Mouse (Mus musculus) small intestine, adult 2 months (tissue): ENCODE data around the gene Scml4. TPM values are rescaled to one million over a fixed set of nuclear protein-coding genes. Genes with fewer than 3 reads are reported as not detected.

ENCODE experiments used
- H3K27ac ChIP-seq: fragments of 200-500 bp; 2 replicates; pipeline ENCODE4 v1.5.1; 2012; ENCODE audit warnings: low read depth, low read length, control low read depth, inconsistent platforms; ENCODE audit not compliant: insufficient read depth
- H3K27me3 ChIP-seq: fragments of 200-500 bp; 2 replicates; pipeline ENCODE4 v1.6.1; 2012; ENCODE audit warnings: mild to moderate bottlenecking, moderate library complexity, low read length, inconsistent platforms; ENCODE audit not compliant: control insufficient read depth, insufficient read depth
- H3K36me3 ChIP-seq: fragments of 200-500 bp; 2 replicates; pipeline ENCODE4 v1.6.1; 2012; ENCODE audit warnings: mild to moderate bottlenecking, low read length, control low read depth, inconsistent platforms; ENCODE audit not compliant: control insufficient read depth, insufficient read depth
- H3K4me1 ChIP-seq: fragments of 200-500 bp; 2 replicates; pipeline ENCODE4 v1.6.1; 2012; ENCODE audit warnings: low read length, inconsistent platforms, mixed read lengths; ENCODE audit not compliant: control insufficient read depth, insufficient read depth, insufficient read length
- H3K4me3 ChIP-seq: fragments of 200-500 bp; 2 replicates; pipeline ENCODE4 v1.5.1; 2012; ENCODE audit warnings: low read depth, mild to moderate bottlenecking, control low read depth, inconsistent platforms, low read length, moderate library complexity
- CTCF ChIP-seq: fragments of 200-500 bp; IDR thresholded peaks from 2 replicates; pipeline ENCODE4 v1.5.1; 2012; ENCODE audit warnings: low read depth, mild to moderate bottlenecking, control low read depth, inconsistent platforms, low read length, moderate library complexity, mixed read lengths; ENCODE audit not compliant: insufficient replicate concordance, insufficient read length; ENCODE audit errors: extremely low read depth
- POLR2A ChIP-seq: fragments of 200-500 bp; IDR thresholded peaks from 2 replicates; pipeline ENCODE4 v1.6.1; 2012; ENCODE audit warnings: low read depth, mild to moderate bottlenecking, control low read depth, inconsistent platforms, low read length, moderate library complexity
- WGBS: fragments of 180-500 bp; shearing (Covaris S2); methylation state at CpG from one replicate; pipeline ENCODE4 v1.1.7; 2018; 5-methylcytosine and 5-hydroxymethylcytosine counted together
- polyA plus RNA-seq: library from polyadenylated mRNA; depleted of rRNA; stranded (reverse); fragments of >200 nt; gene quantifications from 2 replicates; pipeline ENCODE4 v1.2.3, GENCODE M21; 2012

Scml4 gene
- polyA plus RNA-seq, 1 experiment, result 12.1 TPM

DNA sequence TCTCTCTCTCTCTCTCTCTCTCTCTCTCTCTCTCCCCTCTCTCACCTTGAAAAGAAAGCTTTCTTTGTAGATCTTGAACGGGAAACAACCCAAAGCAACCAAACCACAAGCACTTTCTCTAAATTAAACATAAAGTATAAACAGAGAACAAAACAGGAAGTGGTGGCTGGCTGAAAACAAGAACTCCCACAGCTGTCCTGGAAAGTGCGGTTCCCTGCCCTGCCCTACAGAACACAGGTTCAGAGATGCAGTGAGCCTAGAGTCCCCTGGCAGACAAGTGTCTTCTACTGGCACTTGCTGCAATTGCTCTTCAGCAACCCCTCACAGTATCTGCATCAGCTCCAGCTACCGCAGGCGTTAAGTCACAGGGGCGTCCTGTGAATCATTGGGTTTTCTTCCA is 37.5 kb downstream of the Scml4 start:
- Histone ChIP-seq H3K27me3 (no peaks in the 10 kb centered on the region), H3K36me3 (no peaks in the 10 kb centered on the region), H3K27ac (0 out of 2 replicates have a peak overlapping the region, but pooled peaks have one; percentile 7), H3K4me3 (no peak overlapping the region; the same call in 1 of the 2 replicates), H3K4me1 (peaks cover 22% of the 10 kb centered on the region; the same call in 1 of the 2 replicates)
- TF ChIP-seq POLR2A (no peak), CTCF (no peak)
- 52% methylated on average over 5 of the region's 5 CpGs for WGBS

DNA sequence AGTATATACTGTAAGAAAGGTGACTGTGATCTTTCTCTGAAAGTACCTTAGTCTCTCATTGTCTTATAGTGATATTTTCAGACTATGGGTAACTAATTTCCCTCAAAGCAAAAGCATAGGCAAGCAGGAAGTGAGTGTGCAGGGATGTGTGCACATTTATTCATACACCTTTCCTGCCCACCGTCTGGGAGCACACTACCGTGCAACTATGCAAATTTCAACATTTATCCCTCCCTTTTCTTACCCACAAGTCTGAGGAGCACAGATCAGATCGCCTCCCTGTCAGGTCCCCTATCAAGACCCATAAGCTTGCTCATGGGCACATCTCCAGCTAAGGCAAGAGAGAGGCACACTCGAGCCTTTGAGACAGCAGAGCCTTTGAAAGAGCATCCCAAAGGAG is 41.2 kb downstream of the Scml4 start:
- 73% methylated on average over 4 of the region's 4 CpGs for WGBS
- H3K4me3 ChIP-seq, result no peak overlapping the region
- no peaks in the 10 kb centered on the region for H3K27me3 ChIP-seq
- no peaks in the 10 kb centered on the region for H3K36me3 ChIP-seq
- TF ChIP-seq POLR2A (no peak), CTCF (no peak)
- peaks cover 7% of the 10 kb centered on the region; the same call in 1 of the 2 replicates for H3K4me1 ChIP-seq
- no peak overlapping the region for H3K27ac ChIP-seq

DNA sequence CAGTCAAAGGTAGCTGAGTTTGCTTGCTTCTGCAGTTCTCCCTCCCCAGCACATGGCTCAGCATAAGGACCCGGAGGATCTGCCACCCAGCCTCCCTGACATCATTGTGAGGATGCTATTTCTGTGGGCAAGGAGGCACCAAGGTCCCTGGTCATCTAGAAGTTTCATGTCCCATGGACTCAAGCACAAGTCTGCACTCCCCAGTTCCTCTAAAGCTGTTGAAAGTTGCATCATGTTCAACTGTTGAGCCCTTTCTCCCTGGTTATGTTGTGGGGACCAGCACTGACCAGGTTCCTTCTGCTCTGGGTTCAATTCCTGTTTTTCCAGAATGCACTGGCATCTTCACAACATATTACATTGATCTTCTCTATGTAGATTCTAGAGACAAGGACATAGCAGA is 42.9 kb downstream of the Scml4 start:
- WGBS, result 68% methylated on average over 1 of the region's 1 CpGs
- Histone ChIP-seq H3K4me1 (peaks cover 4% of the 10 kb centered on the region; the same call in 1 of the 2 replicates), H3K4me3 (no peak overlapping the region), H3K36me3 (no peaks in the 10 kb centered on the region), H3K27ac (no peak overlapping the region), H3K27me3 (no peaks in the 10 kb centered on the region)
- no peak for TF ChIP-seq CTCF
- no peak for TF ChIP-seq POLR2A

DNA sequence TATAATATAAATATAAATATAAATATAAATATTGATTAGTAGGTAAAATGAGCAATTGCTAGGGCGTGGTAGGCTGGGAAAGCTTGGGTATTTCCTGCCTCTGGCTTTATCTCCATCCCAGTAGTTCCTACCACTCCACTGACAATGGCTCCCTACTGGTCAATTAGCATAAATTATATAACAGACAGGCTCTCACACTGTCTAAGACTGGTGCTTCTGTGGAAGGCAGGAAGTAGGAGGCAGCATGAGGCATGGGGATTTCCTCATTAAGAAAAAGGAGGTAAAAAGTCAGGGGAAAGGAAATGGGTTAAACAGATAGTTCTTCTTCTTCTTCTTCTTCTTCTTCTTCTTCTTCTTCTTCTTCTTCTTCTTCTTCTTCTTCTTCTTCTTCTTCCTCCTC is 48.4 kb downstream of the Scml4 start:
- TF ChIP-seq CTCF (no peak), POLR2A (no peak)
- no peaks in the 10 kb centered on the region for H3K27me3 ChIP-seq
- peaks cover 4% of the 10 kb centered on the region; the same call in 1 of the 2 replicates for H3K4me1 ChIP-seq
- no peaks in the 10 kb centered on the region for H3K36me3 ChIP-seq
- 70% methylated on average over 1 of the region's 1 CpGs for WGBS
- H3K4me3 ChIP-seq, result no peak overlapping the region
- no peak overlapping the region for H3K27ac ChIP-seq

DNA sequence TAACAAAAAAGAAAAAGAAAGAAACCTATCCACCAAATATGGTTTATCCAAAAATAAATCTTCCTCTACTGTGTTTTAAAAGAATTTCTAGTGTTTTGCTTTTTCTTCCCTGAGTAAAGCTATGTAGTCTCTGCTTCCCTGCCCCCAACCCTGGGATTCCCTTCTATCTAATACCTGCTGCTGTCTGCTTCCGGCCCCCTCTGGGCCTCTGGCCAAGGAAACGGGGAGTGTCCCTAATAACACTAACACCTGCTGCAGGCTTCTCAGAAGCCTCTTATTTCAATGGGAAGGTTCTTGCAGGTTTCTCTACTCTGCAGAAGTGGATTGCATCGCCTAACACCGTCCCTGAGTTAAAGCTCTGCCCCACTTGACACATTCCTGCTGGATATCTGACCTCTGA is 50.4 kb downstream of the Scml4 start:
- no peak for TF ChIP-seq POLR2A
- TF ChIP-seq CTCF, result no peak
- no peaks in the 10 kb centered on the region for H3K36me3 ChIP-seq
- H3K4me1 ChIP-seq, result peaks cover 4% of the 10 kb centered on the region; the same call in 1 of the 2 replicates
- H3K4me3 ChIP-seq, result no peak overlapping the region
- no peaks in the 10 kb centered on the region for H3K27me3 ChIP-seq
- no peak overlapping the region for H3K27ac ChIP-seq
- WGBS, result 24% methylated on average over 4 of the region's 4 CpGs

DNA sequence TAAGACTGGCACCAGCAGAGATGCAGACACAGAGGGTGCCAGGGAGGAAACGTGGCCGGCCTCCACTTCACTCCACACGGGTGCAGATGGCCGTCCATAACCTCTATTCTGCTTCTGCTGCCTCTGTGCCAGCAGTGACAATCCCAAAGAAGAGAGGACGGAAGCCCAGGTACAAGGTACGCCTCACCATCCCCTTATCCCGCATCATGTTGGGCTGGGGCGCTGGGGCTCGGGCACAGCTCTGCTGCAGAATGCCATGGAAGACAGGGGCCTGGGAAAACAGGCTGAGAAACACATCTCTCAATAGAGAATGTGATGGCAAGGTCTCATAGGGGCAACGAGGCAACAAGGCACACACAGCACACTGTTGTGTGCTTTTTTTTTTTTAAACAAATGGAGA is 51.9 kb downstream of the Scml4 start:
- H3K27ac ChIP-seq, result no peak overlapping the region
- WGBS, result 91% methylated on average over 10 of the region's 10 CpGs
- H3K27me3 ChIP-seq, result no peaks in the 10 kb centered on the region

DNA sequence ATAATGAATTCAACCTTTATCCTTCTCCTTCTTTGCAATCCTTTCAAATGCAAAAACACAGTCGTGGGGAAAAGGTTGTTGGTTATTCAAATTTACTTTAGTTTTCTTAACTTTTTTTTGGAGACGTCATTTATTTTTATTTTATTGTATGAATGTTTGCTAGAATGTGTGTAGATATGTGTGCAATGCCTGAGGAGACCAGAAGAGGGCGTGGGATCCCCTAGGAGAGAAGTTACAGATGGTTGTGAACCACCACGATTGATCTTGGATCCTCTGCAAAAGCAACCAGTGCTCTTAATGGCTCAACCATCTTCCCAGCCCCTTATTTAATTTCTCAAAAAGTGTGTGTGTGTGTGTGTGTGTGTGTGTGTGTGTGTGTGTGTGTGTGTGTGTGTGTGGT is 53.0 kb downstream of the Scml4 start:
- no peak for TF ChIP-seq POLR2A
- TF ChIP-seq CTCF, result no peak
- H3K27ac ChIP-seq, result no peak overlapping the region
- no peaks in the 10 kb centered on the region for H3K27me3 ChIP-seq
- H3K4me3 ChIP-seq, result no peak overlapping the region
- no peaks in the 10 kb centered on the region for H3K36me3 ChIP-seq
- WGBS, result 52% methylated on average over 4 of the region's 4 CpGs
- H3K4me1 ChIP-seq, result peaks cover 4% of the 10 kb centered on the region; the same call in 1 of the 2 replicates

More for the DNA sequence above, 51.9 kb downstream of the Scml4 start:
- Histone ChIP-seq H3K36me3 (no peaks in the 10 kb centered on the region), H3K4me3 (no peak overlapping the region), H3K4me1 (peaks cover 4% of the 10 kb centered on the region; the same call in 1 of the 2 replicates)
- TF ChIP-seq CTCF (no peak), POLR2A (no peak)
